Mouse (Mus musculus): ENCODE measurements around the gene Aplnr. TPM values are rescaled to one million over a fixed set of nuclear protein-coding genes. Genes with fewer than 3 reads are reported as not detected.

The Aplnr gene
- 12.0 and 23.3 TPM in 2 replicates for polyA plus RNA-seq (2012; rRNA removed)

GRCm38 (mm10) chr2:85136089-85136488 lies at the start of gene Aplnr:
Gene Aplnr (plus strand): TSS chr2:85136225.

Other genes with a start within 250 kb of the Aplnr start
- gene Rtn4rl2, start 249.5 kb upstream of the Aplnr start, polyA plus RNA-seq (2012; rRNA removed): 4.2 and 5.0 TPM in 2 replicates
- 25.1 and 55.6 TPM in 2 replicates for gene Slc43a3, start 199.6 kb upstream of the Aplnr start, polyA plus RNA-seq (2012; rRNA removed)
- 4.5 and 14.3 TPM in 2 replicates for gene Prg2, start 155.8 kb upstream of the Aplnr start, polyA plus RNA-seq (2012; rRNA removed)
- 0.50 and 3.7 TPM in 2 replicates for gene Prg3, start 148.0 kb upstream of the Aplnr start, polyA plus RNA-seq (2012; rRNA removed)
- 320 and 392 TPM in 2 replicates for gene Ssrp1, start 99.0 kb upstream of the Aplnr start, polyA plus RNA-seq (2012; rRNA removed)
- gene P2rx3, start 98.8 kb upstream of the Aplnr start, polyA plus RNA-seq (2012; rRNA removed): 4.5 and 8.9 TPM in 2 replicates
- gene Tnks1bp1, start 88.2 kb upstream of the Aplnr start, polyA plus RNA-seq (2012; rRNA removed): 35.6 and 45.7 TPM in 2 replicates
- gene Lrrc55, start 61.0 kb downstream of the Aplnr start, polyA plus RNA-seq (2012; rRNA removed): 0.95 and 1.8 TPM in 2 replicates
- gene Olfr987, start 203.1 kb downstream of the Aplnr start, polyA plus RNA-seq (2012; rRNA removed): not detected in 2 replicates
- gene Olfr988, start 227.0 kb downstream of the Aplnr start, polyA plus RNA-seq (2012; rRNA removed): not detected in 2 replicates

All from central nervous system, embryonic 11.5 days (tissue).